Mouse (Mus musculus): ENCODE measurements around the gene Nrxn3.

Nrxn3 gene

GRCm38 (mm10) chr12:89174306-89175159 is 451.9 kb downstream of the Nrxn3 start:
- DNase-seq (ENCODE audit: low spot score in 2 of 2), result no peak

- DNase-seq (ENCODE audit: low spot score in 2 of 2), result no peak
Measured at GRCm38 (mm10) chr12:89179970-89180666, 457.4 kb downstream of the Nrxn3 start.

- DNase-seq (ENCODE audit: low spot score in 2 of 2), result no peak
Measured at GRCm38 (mm10) chr12:89181157-89181561, 458.5 kb downstream of the Nrxn3 start.

GRCm38 (mm10) chr12:89198764-89199525 is 476.3 kb downstream of the Nrxn3 start:
- DNase-seq (ENCODE audit: low spot score in 2 of 2), result no peak

GRCm38 (mm10) chr12:89211608-89212007 is 488.9 kb downstream of the Nrxn3 start:
- DNase-seq (ENCODE audit: low spot score in 2 of 2), result no peak

GRCm38 (mm10) chr12:89239826-89240225 is 517.1 kb downstream of the Nrxn3 start:
- no peak for DNase-seq (ENCODE audit: low spot score in 2 of 2)

- no peak for DNase-seq (ENCODE audit: low spot score in 2 of 2)
Measured at GRCm38 (mm10) chr12:89241554-89241953, 518.9 kb downstream of the Nrxn3 start.

- no peak for DNase-seq (ENCODE audit: low spot score in 2 of 2)
Measured at GRCm38 (mm10) chr12:89242476-89242875, 519.8 kb downstream of the Nrxn3 start.

GRCm38 (mm10) chr12:89255275-89255892 is 532.7 kb downstream of the Nrxn3 start:
- DNase-seq (ENCODE audit: low spot score in 2 of 2), result no peak

- DNase-seq (ENCODE audit: low spot score in 2 of 2), result no peak
Measured at GRCm38 (mm10) chr12:89258879-89259278, 536.2 kb downstream of the Nrxn3 start.

GRCm38 (mm10) chr12:89260076-89260475 is 537.4 kb downstream of the Nrxn3 start:
- no peak for DNase-seq (ENCODE audit: low spot score in 2 of 2)

- no peak for DNase-seq (ENCODE audit: low spot score in 2 of 2)
Measured at GRCm38 (mm10) chr12:89262261-89262660, 539.6 kb downstream of the Nrxn3 start.

- DNase-seq (ENCODE audit: low spot score in 2 of 2), result no peak
Measured at GRCm38 (mm10) chr12:89282362-89283343, 560.0 kb downstream of the Nrxn3 start.

- no peak for DNase-seq (ENCODE audit: low spot score in 2 of 2)
Measured at GRCm38 (mm10) chr12:89284412-89284811, 561.7 kb downstream of the Nrxn3 start.

GRCm38 (mm10) chr12:89287037-89287436 is 564.4 kb downstream of the Nrxn3 start:
- DNase-seq (ENCODE audit: low spot score in 2 of 2), result no peak

GRCm38 (mm10) chr12:89289589-89290274 is 567.1 kb downstream of the Nrxn3 start:
- DNase-seq (ENCODE audit: low spot score in 2 of 2), result no peak

- DNase-seq (ENCODE audit: low spot score in 2 of 2), result no peak
Measured at GRCm38 (mm10) chr12:89290736-89291574, 568.3 kb downstream of the Nrxn3 start.

GRCm38 (mm10) chr12:89302011-89302410 is 579.3 kb downstream of the Nrxn3 start:
- peak; percentile 33 to 65 for DNase-seq (ENCODE audit: low spot score in 2 of 2)

- no peak for DNase-seq (ENCODE audit: low spot score in 2 of 2)
Measured at GRCm38 (mm10) chr12:89310200-89310599, 587.5 kb downstream of the Nrxn3 start.

Data from urinary bladder, postnatal 36 days (tissue).